11 mouse cellular contexts compared by ENCODE assay signal in genomic region chr6:54819746-54820145, GRCm38 (mm10). TPM values are rescaled to one million over a fixed set of nuclear protein-coding genes. Genes with fewer than 3 reads are reported as not detected.
DNase-seq lines count a peak whose midpoint lies in the region; ATAC-seq and TF ChIP-seq lines count a peak whose summit lies in the region.
"Had no signal": no experiment of that assay in that cellular context is flagged by ENCODE, and none has a peak within 500 bp of the region (broad histone marks: within the 10 kb centered on the region; RNA-seq: fewer than 3 reads in every experiment).

No protein-coding gene starts in this region.

- H3K79me2 ChIP-seq in heart, adult 2 months (replicated peaks; ENCODE audit: control insufficient read depth, insufficient read depth, low read length): peaks cover 4% of the 10 kb centered on the region; the same call in 1 of the 2 replicates

- WGBS in heart, embryonic 16.5 days: 62% methylated on average over 3 of the region's 3 CpGs
- 41% methylated on average over 3 of the region's 3 CpGs for WGBS in heart, adult 2 months
- 43% methylated on average over 3 of the region's 3 CpGs for WGBS in forebrain, embryonic 14.5 days

- no peak for ATAC-seq in heart, embryonic 16.5 days (replicated peaks; ENCODE audit: extremely low read depth, insufficient read depth, low FRiP score)
- ATAC-seq in forebrain, embryonic 14.5 days: no peak

- H3K4me2 ChIP-seq in heart, embryonic 16.5 days (ENCODE audit: low read depth, low read length): peak overlapping the region; percentile 6; the same call in 1 of the 2 replicates
- H3K4me2 ChIP-seq in forebrain, embryonic 14.5 days (ENCODE audit: low read length): peak overlapping the region; percentile 43
- H3K4me2 ChIP-seq: stomach, embryonic 15.5 days had no signal

- no peak overlapping the region for H3K27ac ChIP-seq in heart, embryonic 16.5 days (ENCODE audit: low read length)
- no peak overlapping the region for H3K27ac ChIP-seq in heart, adult 2 months
- H3K27ac ChIP-seq in testis, adult 2 months (ENCODE audit: control insufficient read depth, insufficient read depth, low read depth, low read length): no peak overlapping the region
- H3K27ac ChIP-seq in forebrain, embryonic 14.5 days (ENCODE audit: low read depth, low read length): no peak overlapping the region
- H3K27ac ChIP-seq: hindbrain, embryonic 14.5 days; liver, embryonic 15.5 days; macrophage; stomach, embryonic 15.5 days had no signal

- no peak for TF ChIP-seq EP300 in heart, adult 2 months (IDR thresholded peaks at IDR 0.05; ENCODE audit: insufficient read depth, low read depth, low read length)

- no peak for DNase-seq in heart, adult 2 months
- DNase-seq in testis, postnatal 14 days (ENCODE audit: low spot score): no peak
- DNase-seq in forebrain, embryonic 14.5 days (ENCODE audit: low spot score): no peak
- DNase-seq in right cerebral cortex, postnatal 4 days: no peak
- no peak for DNase-seq in left cerebral cortex, adult 11 months (ENCODE audit: low spot score)

- no peaks in the 10 kb centered on the region for H3K36me3 ChIP-seq in heart, embryonic 16.5 days (ENCODE audit: control insufficient read depth, insufficient read depth)
- peaks cover 21% of the 10 kb centered on the region for H3K36me3 ChIP-seq in heart, adult 2 months (ENCODE audit: control insufficient read depth, insufficient read depth, low read length)
- no peaks in the 10 kb centered on the region for H3K36me3 ChIP-seq in testis, adult 2 months (ENCODE audit: control insufficient read depth, insufficient read depth, low read length)
- no peaks in the 10 kb centered on the region for H3K36me3 ChIP-seq in forebrain, embryonic 14.5 days (ENCODE audit: control insufficient read depth, insufficient read depth, low read length)
- H3K36me3 ChIP-seq: liver, embryonic 15.5 days; stomach, embryonic 15.5 days had no signal

- intact Hi-C loops in heart, adult 2 months (cut with DNase I): loop anchor here (5.0 kb wide), 3 partner anchors 33 to 227 kb away; partner anchors contain the start of gene Ggct

- no peak for TF ChIP-seq CTCF in heart, adult 2 months (IDR thresholded peaks at IDR 0.05)
- TF ChIP-seq CTCF in testis, adult 2 months (IDR thresholded peaks at IDR 0.05; ENCODE audit: control insufficient read depth, insufficient read depth, insufficient replicate concordance, low read depth, low read length): no peak

- H3K9me3 ChIP-seq in heart, embryonic 16.5 days (replicated peaks; ENCODE audit: control insufficient read depth, low read length): peaks cover 2% of the 10 kb centered on the region; the same call in 1 of the 2 replicates
- no peaks in the 10 kb centered on the region for H3K9me3 ChIP-seq in forebrain, embryonic 14.5 days (replicated peaks; ENCODE audit: control insufficient read depth, low read length)
- H3K9me3 ChIP-seq: liver, embryonic 15.5 days; stomach, embryonic 15.5 days had no signal

- no peak overlapping the region for H3K4me3 ChIP-seq in heart, embryonic 16.5 days (ENCODE audit: low read length)
- no peak overlapping the region for H3K4me3 ChIP-seq in heart, adult 2 months
- H3K4me3 ChIP-seq in testis, adult 2 months (ENCODE audit: control insufficient read depth, low read depth, low read length): peak overlapping the region; percentile 31; the same call in 1 of the 2 replicates
- peak overlapping the region; percentile 17; the same call in 1 of the 2 replicates for H3K4me3 ChIP-seq in forebrain, embryonic 14.5 days (ENCODE audit: low read depth, low read length)
- H3K4me3 ChIP-seq: liver, embryonic 15.5 days; stomach, embryonic 15.5 days had no signal

- H3K4me1 ChIP-seq in heart, embryonic 16.5 days (ENCODE audit: control insufficient read depth, insufficient read depth, low read length): peaks cover 25% of the 10 kb centered on the region
- H3K4me1 ChIP-seq in heart, adult 2 months (ENCODE audit: control insufficient read depth, insufficient read depth, low read length): peaks cover 12% of the 10 kb centered on the region
- H3K4me1 ChIP-seq in testis, adult 2 months (ENCODE audit: control insufficient read depth, insufficient read depth, low read length): peaks cover 3% of the 10 kb centered on the region; the same call in 1 of the 2 replicates
- peaks cover 26% of the 10 kb centered on the region for H3K4me1 ChIP-seq in forebrain, embryonic 14.5 days (ENCODE audit: control insufficient read depth, insufficient read depth, low read length)

- H3K27me3 ChIP-seq in heart, embryonic 16.5 days (ENCODE audit: control insufficient read depth, insufficient read depth, low read length): no peaks in the 10 kb centered on the region
- H3K27me3 ChIP-seq in heart, adult 2 months (ENCODE audit: control insufficient read depth, insufficient read depth, low read length): no peaks in the 10 kb centered on the region
- H3K27me3 ChIP-seq in testis, adult 2 months (ENCODE audit: control insufficient read depth, insufficient read depth, low read length): no peaks in the 10 kb centered on the region
- no peaks in the 10 kb centered on the region for H3K27me3 ChIP-seq in forebrain, embryonic 14.5 days (replicated peaks; ENCODE audit: control insufficient read depth, insufficient read depth, low read length)
- H3K27me3 ChIP-seq: liver, embryonic 15.5 days; stomach, embryonic 15.5 days had no signal

- no peak for TF ChIP-seq POLR2A in heart, adult 2 months (IDR thresholded peaks at IDR 0.05; ENCODE audit: insufficient read depth, low read depth, low read length)
- TF ChIP-seq POLR2A in testis, adult 2 months (IDR thresholded peaks at IDR 0.05; ENCODE audit: control insufficient read depth, low read depth, low read length): no peak

- H3K9ac ChIP-seq in heart, embryonic 16.5 days (ENCODE audit: low read length): no peak overlapping the region
- no peak overlapping the region for H3K9ac ChIP-seq in heart, adult 2 months (ENCODE audit: low read depth, low read length)
- H3K9ac ChIP-seq in forebrain, embryonic 14.5 days (ENCODE audit: low read length): no peak overlapping the region
- H3K9ac ChIP-seq: hindbrain, embryonic 14.5 days; liver, embryonic 15.5 days; stomach, embryonic 15.5 days had no signal

RNA-seq across cellular contexts. Expression of gene Znrf2, which starts 3.0 kb away (rescaled TPM):
- polyA plus RNA-seq in heart, embryonic 16.5 days (2015; fragmentation: Nextera tagmentation; extraction: Ambion mirVana): 3.1 and 3.3 TPM in 2 replicates
- total RNA-seq in heart, adult 2 months (2021): 10 to 100 TPM; 12.1 to 22.1 TPM
- polyA plus RNA-seq in heart, adult 2 months (2012; rRNA removed): 5.4 and 9.8 TPM in 2 replicates
- 13.6 and 17.6 TPM in 2 replicates for polyA plus RNA-seq in testis, adult 2 months (2012; rRNA removed)
- polyA plus RNA-seq in forebrain, embryonic 14.5 days (2014; fragmentation: Nextera tagmentation; extraction: Ambion mirVana): 16.5 and 17.9 TPM in 2 replicates

Comparison
In these comparisons a context has a peak if more than half of its experiments do, and no peak if none do; other contexts are left out.
1. H3K4me3 ChIP-seq: peak in testis, adult 2 months (single experiment) and forebrain, embryonic 14.5 days (single experiment); none in heart, embryonic 16.5 days (single experiment) and heart, adult 2 months (single experiment).